Mouse (Mus musculus) limb, embryonic 15.5 days (tissue): ENCODE results near the gene Olfr714. TPM values are rescaled to one million over a fixed set of nuclear protein-coding genes. Genes with fewer than 3 reads are reported as not detected.
"Not testable (repeated sequence)": the region's sequence is repeated elsewhere in the genome, so short reads cannot be mapped to it uniquely, and the experiment has no call there.

Source experiments
- ATAC-seq: fragments of 200-750 bp; cut with Nextera tagmentation; 2 replicates; pipeline ENCODE4 v1.8.0; 2017; ENCODE audit warnings: low read depth, moderate TSS enrichment; ENCODE audit not compliant: insufficient number of reproducible peaks, low FRiP score, low TSS enrichment
- H3K27ac ChIP-seq: fragments of 300-500 bp; sonication (generic); 2 replicates; pipeline ENCODE4 v1.5.1; 2015; ENCODE audit warnings: moderate library complexity, mild to moderate bottlenecking, inconsistent platforms
- H3K27me3 ChIP-seq: fragments of 300-500 bp; sonication (generic); 2 replicates; pipeline ENCODE4 v1.6.1; 2015; ENCODE audit warnings: inconsistent platforms
- H3K36me3 ChIP-seq: fragments of 300-500 bp; sonication (generic); 2 replicates; pipeline ENCODE4 v1.6.1; 2015; ENCODE audit warnings: inconsistent platforms
- H3K4me1 ChIP-seq: fragments of 300-500 bp; sonication (generic); 2 replicates; pipeline ENCODE4 v1.6.1; 2015; ENCODE audit warnings: inconsistent platforms
- H3K4me2 ChIP-seq: fragments of 300-500 bp; sonication (generic); 2 replicates; pipeline ENCODE4 v1.6.1; 2015; ENCODE audit warnings: mild to moderate bottlenecking, inconsistent platforms
- H3K4me3 ChIP-seq: fragments of 300-500 bp; sonication (generic); 2 replicates; pipeline ENCODE4 v1.5.1; 2015; ENCODE audit warnings: mild to moderate bottlenecking, inconsistent platforms
- H3K9ac ChIP-seq: fragments of 300-500 bp; sonication (generic); 2 replicates; pipeline ENCODE4 v1.6.1; 2015; ENCODE audit warnings: inconsistent platforms
- H3K9me3 ChIP-seq: fragments of 300-500 bp; sonication (generic); 2 replicates; pipeline ENCODE4 v1.6.1; 2016; ENCODE audit warnings: inconsistent platforms
- WGBS: fragments of 180-500 bp; shearing (Covaris S2); methylation state at CpG from one replicate; pipeline ENCODE4 v1.1.7; 2015; 5-methylcytosine and 5-hydroxymethylcytosine counted together
- polyA plus RNA-seq: library from polyadenylated mRNA; unstranded; fragments of >200 nt; fragmentation: Nextera tagmentation; extraction: Ambion mirVana; gene quantifications from 2 replicates; pipeline ENCODE4 v1.2.1, GENCODE M21; 2015

The Olfr714 gene
- polyA plus RNA-seq = not detected in 2 replicates

GRCm38 (mm10) chr7:107070681-107071080 lies at the start of gene Olfr714:
TSS of gene Olfr714 (plus strand) at chr7:107070981.
- no peaks in the 10 kb centered on the region for H3K36me3 ChIP-seq
- no peaks in the 10 kb centered on the region for H3K27me3 ChIP-seq
- H3K4me2 ChIP-seq = no peak within 1 kb of the TSS
- H3K27ac ChIP-seq = no peak within 1 kb of the TSS
- H3K9me3 ChIP-seq = peaks cover 5% of the 10 kb centered on the region; the same call in 1 of the 2 replicates
- H3K4me1 ChIP-seq = no peaks in the 10 kb centered on the region
- no peak within 1 kb of the TSS for H3K9ac ChIP-seq
- ATAC-seq = no peak
- no peak within 1 kb of the TSS for H3K4me3 ChIP-seq
- WGBS = 83% methylated on average over 2 of the region's 2 CpGs

- Histone ChIP-seq H3K4me3 (no peak within 1 kb of the TSS), H3K27ac (no peak within 1 kb of the TSS), H3K4me2 (no peak within 1 kb of the TSS), H3K9me3 (no peaks in the 10 kb centered on the region), H3K9ac (no peak within 1 kb of the TSS), H3K36me3 (no peaks in the 10 kb centered on the region), H3K27me3 (no peaks in the 10 kb centered on the region), H3K4me1 (no peaks in the 10 kb centered on the region)
- no peak for ATAC-seq
- WGBS = 92% methylated on average over 1 of the region's 1 CpGs
These were observed 39.9 kb upstream of the Olfr714 start, which contains the start of gene Olfr713 for GRCm38 (mm10) chr7:107030874-107031273. TSS of gene Olfr713 (plus strand) at chr7:107031174.

- 55% methylated on average over 2 of the region's 2 CpGs for WGBS
These were observed 30.7 kb upstream of the Olfr714 start for GRCm38 (mm10) chr7:107039934-107040563.

GRCm38 (mm10) chr7:107043136-107043535 lies 27.6 kb upstream of the Olfr714 start:
- Histone ChIP-seq H3K4me3 (no peak overlapping the region), H3K27ac (no peak overlapping the region), H3K4me2 (no peak overlapping the region), H3K4me1 (no peaks in the 10 kb centered on the region), H3K27me3 (no peaks in the 10 kb centered on the region), H3K9me3 (no peaks in the 10 kb centered on the region), H3K36me3 (no peaks in the 10 kb centered on the region), H3K9ac (no peak overlapping the region)
- 78% methylated on average over 3 of the region's 3 CpGs for WGBS
- ATAC-seq = no peak

More at GRCm38 (mm10) chr7:107039934-107040563, 30.7 kb upstream of the Olfr714 start:
- Histone ChIP-seq H3K27ac (no peak overlapping the region), H3K36me3 (no peaks in the 10 kb centered on the region), H3K4me1 (no peaks in the 10 kb centered on the region), H3K9ac (no peak overlapping the region), H3K27me3 (no peaks in the 10 kb centered on the region), H3K4me3 (no peak overlapping the region), H3K9me3 (no peaks in the 10 kb centered on the region), H3K4me2 (no peak overlapping the region)
- ATAC-seq = no peak

- H3K4me2 ChIP-seq = no peak overlapping the region
- no peak overlapping the region for H3K4me3 ChIP-seq
- H3K27me3 ChIP-seq = no peaks in the 10 kb centered on the region
- H3K9ac ChIP-seq = no peak overlapping the region
- no peak for ATAC-seq
- no peaks in the 10 kb centered on the region for H3K4me1 ChIP-seq
- no peak overlapping the region for H3K27ac ChIP-seq
- 86% methylated on average over 1 of the region's 1 CpGs for WGBS
- no peaks in the 10 kb centered on the region for H3K9me3 ChIP-seq
- H3K36me3 ChIP-seq = no peaks in the 10 kb centered on the region
These were observed 26.4 kb upstream of the Olfr714 start for GRCm38 (mm10) chr7:107044407-107044806.

GRCm38 (mm10) chr7:107045833-107046232 lies 24.9 kb upstream of the Olfr714 start:
- Histone ChIP-seq H3K9me3 (no peaks in the 10 kb centered on the region), H3K9ac (no peak overlapping the region), H3K4me3 (no peak overlapping the region), H3K27ac (no peak overlapping the region), H3K4me1 (no peaks in the 10 kb centered on the region), H3K4me2 (no peak overlapping the region), H3K27me3 (no peaks in the 10 kb centered on the region), H3K36me3 (no peaks in the 10 kb centered on the region)
- WGBS = 4% methylated on average over 5 of the region's 5 CpGs
- no peak for ATAC-seq

- no peak overlapping the region for H3K4me3 ChIP-seq
- H3K4me2 ChIP-seq = no peak overlapping the region
- H3K36me3 ChIP-seq = no peaks in the 10 kb centered on the region
- no peaks in the 10 kb centered on the region for H3K4me1 ChIP-seq
- ATAC-seq = no peak
- 33% methylated on average over 3 of the region's 3 CpGs for whole genome bisulfite sequencing
- no peaks in the 10 kb centered on the region for H3K9me3 ChIP-seq
- no peaks in the 10 kb centered on the region for H3K27me3 ChIP-seq
- no peak overlapping the region for H3K9ac ChIP-seq
- H3K27ac ChIP-seq = no peak overlapping the region
These were observed 23.2 kb upstream of the Olfr714 start for GRCm38 (mm10) chr7:107047578-107047977.

- no peak for ATAC-seq
- 53% methylated on average over 1 of the region's 1 CpGs for WGBS
- Histone ChIP-seq H3K9ac (no peak within 1 kb of the TSS), H3K4me2 (no peak within 1 kb of the TSS), H3K27ac (no peak within 1 kb of the TSS), H3K4me3 (no peak within 1 kb of the TSS), H3K36me3 (no peaks in the 10 kb centered on the region), H3K9me3 (no peaks in the 10 kb centered on the region), H3K27me3 (no peaks in the 10 kb centered on the region), H3K4me1 (no peaks in the 10 kb centered on the region)
These were observed 22.1 kb downstream of the Olfr714 start, which contains the start of gene Olfr17 for GRCm38 (mm10) chr7:107092920-107093319. TSS of gene Olfr17 (plus strand) at chr7:107093220.

GRCm38 (mm10) chr7:107110269-107110668 lies 39.5 kb downstream of the Olfr714 start, which contains the start of gene Olfr715b:
TSS of gene Olfr715b (minus strand) at chr7:107110369.
- H3K36me3 ChIP-seq, H3K4me1 ChIP-seq, H3K4me3 ChIP-seq, H3K9ac ChIP-seq, ATAC-seq, H3K27me3 ChIP-seq, H3K4me2 ChIP-seq, H3K9me3 ChIP-seq, H3K27ac ChIP-seq: not testable (repeated sequence)
- WGBS = 72% methylated on average over 2 of the region's 2 CpGs

Other genes with a start within 250 kb of the Olfr714 start
- gene Olfr702, start 237.1 kb upstream of the Olfr714 start, polyA plus RNA-seq = not detected in 2 replicates
- gene Olfr703, start 227.6 kb upstream of the Olfr714 start, polyA plus RNA-seq = not detected in 2 replicates
- not detected in 2 replicates for gene Olfr704, start 207.8 kb upstream of the Olfr714 start, polyA plus RNA-seq
- not detected in 2 replicates for gene Olfr705, start 194.1 kb upstream of the Olfr714 start, polyA plus RNA-seq
- gene Olfr706, start 182.8 kb upstream of the Olfr714 start, polyA plus RNA-seq = not detected in 2 replicates
- not detected in 2 replicates for gene Olfr707, start 169.7 kb upstream of the Olfr714 start, polyA plus RNA-seq
- gene Olfr1532-ps1, start 163.0 kb upstream of the Olfr714 start, polyA plus RNA-seq = not detected in 2 replicates
- gene Olfr709-ps1, start 138.8 kb upstream of the Olfr714 start, polyA plus RNA-seq = not detected in 2 replicates
- not detected in 2 replicates for gene Olfr710, start 122.7 kb upstream of the Olfr714 start, polyA plus RNA-seq
- not detected in 2 replicates for gene Olfr6, start 107.0 kb upstream of the Olfr714 start, polyA plus RNA-seq
- not detected in 2 replicates for gene Olfr711, start 95.5 kb upstream of the Olfr714 start, polyA plus RNA-seq
- not detected in 2 replicates for gene Olfr2, start 64.9 kb upstream of the Olfr714 start, polyA plus RNA-seq
- gene Olfr713, start 39.8 kb upstream of the Olfr714 start, polyA plus RNA-seq = not detected in 2 replicates
- not detected in 2 replicates for gene Olfr17, start 22.2 kb downstream of the Olfr714 start, polyA plus RNA-seq
- gene Olfr715b, start 39.4 kb downstream of the Olfr714 start, polyA plus RNA-seq = not detected in 2 replicates
- gene Olfr715, start 60.1 kb downstream of the Olfr714 start, polyA plus RNA-seq = not detected in 2 replicates
- not detected in 2 replicates for gene Olfr716, start 67.3 kb downstream of the Olfr714 start, polyA plus RNA-seq
- not detected in 2 replicates for gene Nlrp14, start 96.0 kb downstream of the Olfr714 start, polyA plus RNA-seq
- not detected in 2 replicates for gene Rbmxl2, start 138.5 kb downstream of the Olfr714 start, polyA plus RNA-seq